Mouse (Mus musculus) right cerebral cortex, postnatal 36 days (tissue): Measurements from ENCODE around the gene Pold3.
"Not testable (repeated sequence)": the region's sequence is repeated elsewhere in the genome, so short reads cannot be mapped to it uniquely, and the experiment has no call there.

Experiments
- DNase-seq, 2 experiments: peaks; one replicate each; pipeline ENCODE4 v3.0.0; 2022; ENCODE audit warnings: low spot score in 2 of 2, mixed read lengths in 1 of 2

Pold3 gene

GRCm38 (mm10) chr7:100111506-100111905 lies 9.9 kb downstream of the Pold3 start:
- no peak for DNase-seq

- DNase-seq = no peak
Observed at GRCm38 (mm10) chr7:100108341-100108740, 13.0 kb downstream of the Pold3 start.

- DNase-seq = no peak
Observed at GRCm38 (mm10) chr7:100104677-100105076, 16.7 kb downstream of the Pold3 start.

DNA sequence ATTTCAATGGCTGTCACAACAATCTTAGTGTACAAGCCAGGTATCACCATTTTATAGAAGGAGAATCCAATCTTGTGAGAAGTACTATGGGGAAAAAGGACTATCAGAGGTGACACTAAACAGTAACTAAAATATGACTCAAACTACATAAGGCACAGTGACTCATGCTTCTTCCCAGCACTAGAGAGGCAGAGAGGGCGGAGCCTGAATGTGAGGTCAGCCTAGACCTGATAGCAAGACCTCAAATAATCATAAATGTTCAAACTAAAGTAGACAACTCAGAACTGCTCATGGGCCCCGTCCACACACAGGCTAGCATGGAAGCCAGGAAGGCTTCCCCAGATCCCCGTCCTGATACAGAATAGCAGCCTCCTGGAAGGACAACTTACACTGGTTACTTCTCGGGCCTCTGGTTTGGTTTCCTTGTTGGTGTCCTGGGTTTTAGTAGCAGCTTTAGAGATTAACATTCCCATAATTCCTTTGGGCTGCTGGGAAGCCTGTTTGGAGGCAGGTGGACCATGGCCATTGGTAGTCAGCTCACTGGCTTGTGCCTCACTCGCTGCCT lies 21.3 kb downstream of the Pold3 start:
- DNase-seq = no peak

DNA sequence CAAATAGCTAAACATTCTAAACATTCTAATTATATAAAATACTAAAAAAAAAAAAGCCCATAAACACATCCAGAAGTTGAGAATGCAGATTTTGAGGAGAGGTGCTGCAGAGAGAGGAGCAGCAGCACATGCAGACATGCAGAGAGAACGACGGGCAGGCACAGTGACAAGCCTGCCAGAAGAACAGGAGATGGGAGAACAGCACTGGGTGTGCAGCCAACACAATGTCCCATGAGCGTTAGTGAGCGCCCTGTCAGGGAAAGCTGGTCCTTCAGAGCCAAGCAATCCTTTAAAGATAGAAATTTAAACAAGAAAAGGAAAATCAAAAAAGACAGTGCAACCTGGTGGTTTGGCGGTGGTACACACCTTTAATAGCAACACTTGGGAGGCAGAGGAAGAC lies 34.5 kb downstream of the Pold3 start:
- DNase-seq = peak in 1 of 2 experiments; percentile 7

DNA sequence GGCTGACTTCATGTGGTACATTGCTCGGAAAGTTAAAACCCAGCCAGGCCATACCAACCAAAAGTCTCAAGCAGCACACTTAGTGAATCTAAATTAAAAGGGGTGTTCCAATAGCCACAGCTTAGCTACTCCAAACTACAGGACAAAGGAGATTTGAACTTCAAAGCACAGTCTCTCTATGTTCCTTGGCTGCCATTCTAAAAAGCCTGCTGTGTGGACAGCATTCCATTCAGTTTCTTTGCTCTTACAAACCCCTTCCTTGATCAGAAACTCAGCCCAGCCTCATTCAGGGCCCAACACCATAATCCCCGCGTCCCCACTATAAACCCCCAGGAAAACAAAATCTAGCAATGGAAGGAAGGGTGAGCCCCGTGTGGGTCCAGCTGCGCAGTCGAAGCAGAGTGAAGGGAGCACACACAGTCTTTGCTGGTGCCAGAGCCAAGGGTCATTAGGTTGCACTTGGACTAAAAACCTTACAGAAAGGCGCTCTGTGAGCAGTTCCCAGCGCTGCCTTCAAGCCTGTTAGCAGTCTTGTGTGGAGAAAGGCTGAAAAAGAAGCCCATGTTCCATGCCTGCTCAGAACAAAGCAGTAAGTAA lies 35.1 kb downstream of the Pold3 start:
- no peak for DNase-seq

DNA sequence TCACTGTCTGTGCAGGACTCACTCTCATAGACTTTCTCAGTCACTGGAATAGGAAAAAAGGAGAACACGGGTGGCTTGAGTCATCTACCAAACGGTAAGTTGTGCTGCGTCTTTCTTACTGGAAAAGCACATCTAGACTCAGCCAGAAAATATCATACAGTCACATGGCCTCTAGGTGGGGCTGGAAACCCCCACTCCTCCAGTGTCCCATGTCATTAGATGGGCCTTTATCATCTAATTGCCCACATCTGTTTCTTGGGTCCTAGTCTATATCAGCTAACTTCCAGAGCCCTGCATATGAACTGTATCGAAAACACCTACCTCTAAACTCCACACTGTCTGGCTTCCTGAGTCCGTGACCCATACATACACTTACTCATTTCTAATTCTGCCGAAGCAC lies 37.6 kb downstream of the Pold3 start:
- no peak for DNase-seq

GRCm38 (mm10) chr7:100082836-100083235 lies 38.5 kb downstream of the Pold3 start:
- no peak for DNase-seq

GRCm38 (mm10) chr7:100080087-100080781 lies 41.1 kb downstream of the Pold3 start:
- no peak for DNase-seq

DNA sequence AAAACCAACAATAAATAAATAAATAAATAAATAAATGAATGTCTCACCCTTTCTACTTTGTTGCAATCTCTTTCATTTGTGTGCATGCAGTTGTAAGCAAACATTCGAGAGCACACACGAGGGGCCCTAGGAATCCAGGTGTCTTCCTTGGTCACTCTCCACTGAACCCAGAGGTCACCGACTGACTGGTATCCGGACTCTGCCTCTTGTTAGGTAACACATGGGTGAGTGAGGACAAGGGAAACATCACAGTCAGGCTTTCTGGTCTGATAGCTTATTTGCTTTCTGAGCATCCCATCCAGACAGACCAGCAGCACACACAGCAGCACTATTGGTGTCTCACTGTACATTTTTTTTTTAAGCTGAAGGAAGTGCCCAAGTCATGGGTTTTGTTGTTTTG lies 44.3 kb downstream of the Pold3 start:
- no peak for DNase-seq

GRCm38 (mm10) chr7:100076296-100076695 lies 45.1 kb downstream of the Pold3 start:
- DNase-seq = no peak

- no peak for DNase-seq
Observed at GRCm38 (mm10) chr7:100073959-100074358, 47.4 kb downstream of the Pold3 start.

- not testable (repeated sequence) for DNase-seq
Observed at GRCm38 (mm10) chr7:100052991-100053390, 68.4 kb downstream of the Pold3 start.

DNA sequence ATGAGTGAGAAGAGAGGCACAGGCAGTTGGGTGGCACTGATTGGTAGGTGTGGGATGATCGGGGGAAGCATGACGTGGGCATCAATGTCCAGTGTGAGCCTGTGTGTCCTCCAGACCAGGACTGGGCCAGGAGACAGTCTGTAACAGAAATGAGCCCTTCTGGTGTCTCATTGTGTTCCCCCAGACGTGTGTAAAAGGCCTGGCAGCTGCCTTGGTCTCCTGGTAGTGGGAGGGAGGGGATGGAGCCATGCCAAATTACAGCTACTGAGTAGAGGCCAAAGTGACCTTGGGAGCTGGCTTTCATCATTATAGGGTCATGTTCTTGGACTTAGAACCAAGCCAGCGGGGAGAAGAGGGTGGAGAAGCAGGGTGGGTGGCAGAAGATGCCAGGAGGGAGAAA lies 69.5 kb downstream of the Pold3 start:
- no peak for DNase-seq

- no peak for DNase-seq
Observed at GRCm38 (mm10) chr7:100046486-100046885, 74.9 kb downstream of the Pold3 start.

- no peak for DNase-seq
Observed at GRCm38 (mm10) chr7:100043605-100044031, 77.7 kb downstream of the Pold3 start.

DNA sequence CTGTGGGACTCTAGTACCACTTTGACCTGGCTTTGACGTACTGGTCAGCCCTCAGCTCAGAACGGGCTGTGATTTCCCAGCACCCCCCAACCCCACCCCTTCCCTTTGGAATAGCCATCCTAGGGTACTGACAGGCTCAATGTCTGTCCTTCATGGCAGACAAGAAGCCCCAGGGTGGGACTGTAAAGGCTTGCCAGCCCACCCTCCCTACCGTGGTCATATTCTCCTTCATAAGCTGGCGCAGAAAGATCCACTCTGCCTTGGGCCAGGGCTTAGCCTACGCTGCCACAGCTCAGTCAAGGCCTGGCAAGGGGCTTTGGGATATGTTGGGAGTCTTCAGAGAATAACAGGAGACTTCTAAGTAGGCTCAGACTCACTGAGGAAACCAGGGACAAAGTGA lies 78.3 kb downstream of the Pold3 start:
- no peak for DNase-seq

GRCm38 (mm10) chr7:100042120-100042519 lies 79.2 kb downstream of the Pold3 start:
- no peak for DNase-seq

- no peak for DNase-seq
Observed at GRCm38 (mm10) chr7:100036495-100036894, 84.9 kb downstream of the Pold3 start.

GRCm38 (mm10) chr7:100036050-100036449 lies 85.3 kb downstream of the Pold3 start:
- no peak for DNase-seq

GRCm38 (mm10) chr7:100034815-100035463 lies 86.4 kb downstream of the Pold3 start:
- DNase-seq = no peak

GRCm38 (mm10) chr7:100033672-100034071 lies 87.7 kb downstream of the Pold3 start:
- DNase-seq = no peak
